In genomic region chr2:72981075-72981420, GRCm38 (mm10) we compare ENCODE assay signal across 7 mouse cellular contexts. TPM values are rescaled to one million over a fixed set of nuclear protein-coding genes. Genes with fewer than 3 reads are reported as not detected.
DNase-seq lines count a peak whose midpoint lies in the region; ATAC-seq lines count a peak whose summit lies in the region.

No protein-coding gene starts in this region.

- H3K4me3 ChIP-seq in megakaryocyte, embryonic 14.5 days (replicated peaks): peak overlapping the region; percentile 91
- H3K4me3 ChIP-seq in forebrain, embryonic 13.5 days: peak overlapping the region; percentile 98
- H3K4me3 ChIP-seq in limb, embryonic 15.5 days: peak overlapping the region; percentile 98
- peak overlapping the region; percentile 98 for H3K4me3 ChIP-seq in stomach, embryonic 16.5 days (replicated peaks; ENCODE audit: low read length)

- H3K27ac ChIP-seq in forebrain, embryonic 13.5 days: peak overlapping the region; percentile 100
- H3K27ac ChIP-seq in limb, embryonic 15.5 days: peak overlapping the region; percentile 100
- H3K27ac ChIP-seq in stomach, embryonic 16.5 days (ENCODE audit: low read length): peak overlapping the region; percentile 100

- DNase-seq in gastrocnemius, postnatal 4 days (ENCODE audit: low spot score in 2 of 2): no peak
- no peak for DNase-seq in adrenal gland, adult 18-20 months (ENCODE audit: low spot score in 2 of 2)

- 13% methylated on average over 3 of the region's 3 CpGs for WGBS in forebrain, embryonic 13.5 days
- WGBS in limb, embryonic 15.5 days: 12% methylated on average over 3 of the region's 3 CpGs
- 6% methylated on average over 3 of the region's 3 CpGs for WGBS in stomach, embryonic 16.5 days

- H3K36me3 ChIP-seq in megakaryocyte, embryonic 14.5 days (replicated peaks; ENCODE audit: low read length): peaks cover 5% of the 10 kb centered on the region
- H3K36me3 ChIP-seq in forebrain, embryonic 13.5 days (ENCODE audit: poor library complexity, severe bottlenecking): 0 out of 2 replicates have a peak, but pooled peaks cover 1% of the 10 kb centered on the region
- H3K36me3 ChIP-seq in limb, embryonic 15.5 days: no peaks in the 10 kb centered on the region
- H3K36me3 ChIP-seq in stomach, embryonic 16.5 days (ENCODE audit: control insufficient read depth, insufficient read depth, low read length): no peaks in the 10 kb centered on the region

- H3K4me1 ChIP-seq in megakaryocyte, embryonic 14.5 days: peaks cover 33% of the 10 kb centered on the region
- H3K4me1 ChIP-seq in forebrain, embryonic 13.5 days: peaks cover 22% of the 10 kb centered on the region
- peaks cover 15% of the 10 kb centered on the region for H3K4me1 ChIP-seq in limb, embryonic 15.5 days
- H3K4me1 ChIP-seq in stomach, embryonic 16.5 days (ENCODE audit: control insufficient read depth, insufficient read depth, low read length): peaks cover 8% of the 10 kb centered on the region

- no peak for ATAC-seq in megakaryocyte, adult 5-6 weeks (ENCODE audit: poor library complexity, severe bottlenecking)
- no peak for ATAC-seq in forebrain, embryonic 13.5 days
- no peak for ATAC-seq in limb, embryonic 15.5 days (ENCODE audit: insufficient number of reproducible peaks, low FRiP score, low TSS enrichment, low read depth)
- ATAC-seq in stomach, embryonic 16.5 days (ENCODE audit: insufficient read depth, low FRiP score): no peak

- H3K4me2 ChIP-seq in forebrain, embryonic 13.5 days: peak overlapping the region; percentile 71
- peak overlapping the region; percentile 64 for H3K4me2 ChIP-seq in limb, embryonic 15.5 days
- peak overlapping the region; percentile 70 for H3K4me2 ChIP-seq in stomach, embryonic 16.5 days (ENCODE audit: low read depth, low read length)

- H3K27me3 ChIP-seq in megakaryocyte, embryonic 14.5 days (replicated peaks): no peaks in the 10 kb centered on the region
- no peaks in the 10 kb centered on the region for H3K27me3 ChIP-seq in forebrain, embryonic 13.5 days
- no peaks in the 10 kb centered on the region for H3K27me3 ChIP-seq in limb, embryonic 15.5 days
- no peaks in the 10 kb centered on the region for H3K27me3 ChIP-seq in stomach, embryonic 16.5 days (ENCODE audit: control insufficient read depth, insufficient read depth, low read length)

- H3K9ac ChIP-seq in forebrain, embryonic 13.5 days: peak overlapping the region; percentile 100
- peak overlapping the region; percentile 100 for H3K9ac ChIP-seq in limb, embryonic 15.5 days
- H3K9ac ChIP-seq in stomach, embryonic 16.5 days (ENCODE audit: low read length): peak overlapping the region; percentile 100

- no peaks in the 10 kb centered on the region for H3K9me3 ChIP-seq in megakaryocyte, embryonic 14.5 days
- no peaks in the 10 kb centered on the region for H3K9me3 ChIP-seq in forebrain, embryonic 13.5 days (replicated peaks)
- H3K9me3 ChIP-seq in limb, embryonic 15.5 days: no peaks in the 10 kb centered on the region
- H3K9me3 ChIP-seq in stomach, embryonic 16.5 days (replicated peaks; ENCODE audit: control insufficient read depth, low read length): no peaks in the 10 kb centered on the region

RNA-seq across cellular contexts. Expression of gene Sp3, which starts 0.8 kb away (rescaled TPM):
- polyA plus RNA-seq in megakaryocyte, embryonic 14.5 days (2012; ENCODE audit: insufficient read depth, low replicate concordance): 2.3 and 2.5 TPM in 2 replicates
- 196 and 198 TPM in 2 replicates for total RNA-seq in megakaryocyte, adult 5-6 weeks (2015)
- total RNA-seq in megakaryocyte, adult 5-6 weeks (2017): 220 and 269 TPM in 2 replicates
- polyA plus RNA-seq in forebrain, embryonic 13.5 days (2015; fragmentation: Nextera tagmentation; extraction: Ambion mirVana): 64.3 and 66.6 TPM in 2 replicates
- polyA plus RNA-seq in limb, embryonic 15.5 days (2015; fragmentation: Nextera tagmentation; extraction: Ambion mirVana): 52.4 and 60.3 TPM in 2 replicates
- polyA plus RNA-seq in stomach, embryonic 16.5 days (2015; fragmentation: Nextera tagmentation; extraction: Ambion mirVana): 48.6 and 50.8 TPM in 2 replicates
- total RNA-seq in gastrocnemius, postnatal 4 days (2021): 10 to 100 TPM; 63.8 to 69.6 TPM
- total RNA-seq in adrenal gland, adult 18-20 months (2021): 10 to 100 TPM; 48.2 to 57.3 TPM

RNA-seq across cellular contexts. Expression of gene Gm11084, which starts 5.5 kb away (rescaled TPM):
- not detected in 2 replicates for polyA plus RNA-seq in megakaryocyte, embryonic 14.5 days (2012; ENCODE audit: insufficient read depth, low replicate concordance)
- total RNA-seq in megakaryocyte, adult 5-6 weeks (2015): not detected in 2 replicates
- total RNA-seq in megakaryocyte, adult 5-6 weeks (2017): not detected in 2 replicates
- polyA plus RNA-seq in forebrain, embryonic 13.5 days (2015; fragmentation: Nextera tagmentation; extraction: Ambion mirVana): not detected in 2 replicates
- polyA plus RNA-seq in limb, embryonic 15.5 days (2015; fragmentation: Nextera tagmentation; extraction: Ambion mirVana): not detected in 2 replicates
- not detected in 2 replicates for polyA plus RNA-seq in stomach, embryonic 16.5 days (2015; fragmentation: Nextera tagmentation; extraction: Ambion mirVana)
- total RNA-seq in gastrocnemius, postnatal 4 days (2021): not detected
- not detected for total RNA-seq in adrenal gland, adult 18-20 months (2021)

Comparison
In these comparisons a context has a peak if more than half of its experiments do, and no peak if none do; other contexts are left out.
1. RNA of gene Sp3, which starts 0.8 kb away (polyA plus RNA-seq): 64.3 to 66.6 TPM in forebrain, embryonic 13.5 days, 52.4 to 60.3 TPM in limb, embryonic 15.5 days and 48.6 to 50.8 TPM in stomach, embryonic 16.5 days; 2.3 to 2.5 TPM in megakaryocyte, embryonic 14.5 days; every median in the first group is over 10 times any median in the second.
2. Peak in every context shown above with its lines, with median percentiles within 50 percentile points of each other: H3K4me3 ChIP-seq, H3K27ac ChIP-seq, H3K4me2 ChIP-seq and H3K9ac ChIP-seq.